In the genomic region with DNA sequence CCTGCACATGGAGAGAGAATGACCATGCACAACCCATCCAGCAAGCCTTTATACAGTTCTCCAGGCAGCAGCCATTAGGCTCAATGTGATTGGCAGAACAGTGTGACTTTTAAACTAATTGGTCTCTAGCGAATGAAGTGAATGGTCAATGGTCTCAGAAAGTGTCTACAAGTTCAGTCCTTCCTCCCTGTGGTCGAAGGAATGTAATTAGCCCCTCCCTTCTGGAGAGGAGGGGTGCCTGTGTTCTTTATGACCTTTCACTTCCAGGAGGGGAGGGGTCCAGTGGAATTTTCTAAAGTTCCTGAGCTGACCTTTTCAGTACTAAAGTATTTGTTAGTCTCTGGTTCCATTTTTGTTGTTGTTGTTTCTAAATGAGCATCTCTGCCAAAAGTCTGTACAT, we compare ENCODE assay signal across 25 mouse cellular contexts.
"Had no signal": no experiment of that assay in that cellular context is flagged by ENCODE, and none has a peak within 500 bp of the region (broad histone marks: within the 10 kb centered on the region; RNA-seq: fewer than 3 reads in every experiment).

No protein-coding gene starts in this region.

- DNase-seq: gastrocnemius, adult 2 months; gastrocnemius, postnatal 10 days; gastrocnemius, postnatal 25 days; heart, adult 18-20 months; heart, postnatal 14 days; heart, postnatal 36 days; kidney, adult 11 months; kidney, adult 2 months; kidney, adult 9 months; kidney, postnatal 14 days; kidney, postnatal 36 days; layer of hippocampus, adult 9-11 months; layer of hippocampus, postnatal 36 days; left cerebral cortex, postnatal 4 days had no signal

- H3K36me3 ChIP-seq: heart, embryonic 10.5 days; heart, embryonic 13.5 days; heart, embryonic 15.5 days; hindbrain, embryonic 13.5 days; hindbrain, embryonic 15.5 days; kidney, embryonic 15.5 days; limb, embryonic 13.5 days; limb, embryonic 15.5 days had no signal

- H3K4me3 ChIP-seq: gastrocnemius, adult 2 months; heart, embryonic 10.5 days; heart, embryonic 13.5 days; heart, embryonic 15.5 days; hindbrain, embryonic 13.5 days; hindbrain, embryonic 15.5 days; kidney, embryonic 15.5 days; limb, embryonic 13.5 days; limb, embryonic 15.5 days had no signal

- H3K4me2 ChIP-seq: heart, embryonic 13.5 days; heart, embryonic 15.5 days; hindbrain, embryonic 13.5 days; hindbrain, embryonic 15.5 days; kidney, embryonic 15.5 days; limb, embryonic 13.5 days; limb, embryonic 15.5 days had no signal

- H3K4me1 ChIP-seq: heart, embryonic 15.5 days; hindbrain, embryonic 13.5 days; hindbrain, embryonic 15.5 days; kidney, embryonic 15.5 days; limb, embryonic 15.5 days had no signal

- H3K9me3 ChIP-seq: heart, embryonic 10.5 days; heart, embryonic 13.5 days; heart, embryonic 15.5 days; hindbrain, embryonic 13.5 days; hindbrain, embryonic 15.5 days; kidney, embryonic 15.5 days; limb, embryonic 13.5 days; limb, embryonic 15.5 days had no signal

- ATAC-seq: hindbrain, postnatal 0 days; intestine, embryonic 16.5 days had no signal

- H3K9ac ChIP-seq: heart, embryonic 13.5 days; heart, embryonic 15.5 days; hindbrain, embryonic 13.5 days; hindbrain, embryonic 15.5 days; kidney, embryonic 15.5 days; limb, embryonic 13.5 days; limb, embryonic 15.5 days had no signal

- H3K27me3 ChIP-seq: heart, embryonic 13.5 days; heart, embryonic 15.5 days; hindbrain, embryonic 13.5 days; hindbrain, embryonic 15.5 days; kidney, embryonic 15.5 days; limb, embryonic 13.5 days; limb, embryonic 15.5 days had no signal

- H3K27ac ChIP-seq: gastrocnemius, adult 2 months; heart, embryonic 10.5 days; heart, embryonic 13.5 days; heart, embryonic 15.5 days; hindbrain, embryonic 13.5 days; hindbrain, embryonic 15.5 days; hindbrain, postnatal 0 days; kidney, embryonic 15.5 days; kidney, postnatal 0 days; limb, embryonic 13.5 days; limb, embryonic 15.5 days had no signal
